Mouse (Mus musculus) stomach, embryonic 16.5 days (tissue): ENCODE measurements around the gene Znfx1. TPM values are rescaled to one million over a fixed set of nuclear protein-coding genes. Genes with fewer than 3 reads are reported as not detected.
A peak's percentile ranks its signal among the peaks of the same experiment; 100 is the strongest.

Source experiments
- ATAC-seq: fragments of 200-750 bp; cut with Nextera tagmentation; 2 replicates; pipeline ENCODE4 v1.8.0; 2017; ENCODE audit warnings: moderate number of reproducible peaks, moderate TSS enrichment; ENCODE audit not compliant: insufficient read depth, low FRiP score
- H3K27ac ChIP-seq: fragments of 300-500 bp; sonication (generic); 2 replicates; pipeline ENCODE4 v1.5.1; 2014; ENCODE audit warnings: low read length
- H3K27me3 ChIP-seq: fragments of 300-500 bp; sonication (generic); 2 replicates; pipeline ENCODE4 v1.6.1; 2014; ENCODE audit warnings: low read length, control low read depth, mixed read lengths; ENCODE audit not compliant: control insufficient read depth, insufficient read depth
- H3K36me3 ChIP-seq: fragments of 300-500 bp; sonication (generic); 2 replicates; pipeline ENCODE4 v1.6.1; 2014; ENCODE audit warnings: low read length; ENCODE audit not compliant: control insufficient read depth, insufficient read depth
- H3K4me1 ChIP-seq: fragments of 300-500 bp; sonication (generic); 2 replicates; pipeline ENCODE4 v1.6.1; 2014; ENCODE audit warnings: low read length, control low read depth, mixed read lengths; ENCODE audit not compliant: control insufficient read depth, insufficient read depth
- H3K4me2 ChIP-seq: fragments of 300-500 bp; sonication (generic); 2 replicates; pipeline ENCODE4 v1.6.1; 2014; ENCODE audit warnings: low read depth, low read length, mixed read lengths
- H3K4me3 ChIP-seq: fragments of 300-500 bp; sonication (generic); replicated peaks from 2 replicates; pipeline ENCODE4 v1.5.1; 2014; ENCODE audit warnings: mild to moderate bottlenecking, low read length
- H3K9ac ChIP-seq: fragments of 300-500 bp; sonication (generic); 2 replicates; pipeline ENCODE4 v1.6.1; 2014; ENCODE audit warnings: low read length
- H3K9me3 ChIP-seq: fragments of 300-500 bp; sonication (generic); replicated peaks from 2 replicates; pipeline ENCODE4 v1.6.1; 2016; ENCODE audit warnings: low read length, control low read depth; ENCODE audit not compliant: control insufficient read depth
- WGBS: fragments of 180-500 bp; shearing (Covaris S2); extraction: QIAGEN DNeasy Blood & Tissue Kit; methylation state at CpG from one replicate; pipeline ENCODE4 v1.1.7; 2014; 5-methylcytosine and 5-hydroxymethylcytosine counted together
- polyA plus RNA-seq: library from polyadenylated mRNA; unstranded; fragments of >200 nt; fragmentation: Nextera tagmentation; extraction: Ambion mirVana; gene quantifications from 2 replicates; pipeline ENCODE4 v1.2.1, GENCODE M21; 2015

Gene Znfx1
- polyA plus RNA-seq, 1 experiment from 2014 or later: 9.5 TPM

GRCm38 (mm10) chr2:166995796-166996532, 66.9 kb downstream of the Znfx1 start, which contains the start of gene Stau1:
Gene Stau1, minus strand, starts transcription at chr2:166996299.
- Histone ChIP-seq H3K4me2 (peak within 1 kb of the TSS; percentile 93), H3K4me1 (peaks cover 25% of the 10 kb centered on the region), H3K4me3 (peak within 1 kb of the TSS; percentile 91), H3K27me3 (no peaks in the 10 kb centered on the region), H3K36me3 (no peaks in the 10 kb centered on the region), H3K9ac (peak within 1 kb of the TSS; percentile 100), H3K9me3 (no peaks in the 10 kb centered on the region), H3K27ac (peak within 1 kb of the TSS; percentile 97)
- WGBS: under 1% methylated on average over 85 of the region's 88 CpGs
- ATAC-seq: peak; percentile 100

GRCm38 (mm10) chr2:166995021-166995795, 67.6 kb downstream of the Znfx1 start:
- ATAC-seq: peak; percentile 8; the same call in 1 of the 2 replicates
- Histone ChIP-seq H3K4me1 (peaks cover 25% of the 10 kb centered on the region), H3K4me3 (peak overlapping the region; percentile 91), H3K27me3 (no peaks in the 10 kb centered on the region), H3K36me3 (no peaks in the 10 kb centered on the region), H3K9ac (peak overlapping the region; percentile 100), H3K9me3 (no peaks in the 10 kb centered on the region), H3K4me2 (peak overlapping the region; percentile 93), H3K27ac (peak overlapping the region; percentile 97)
- 2% methylated on average over 25 of the region's 28 CpGs for WGBS

- peaks cover 25% of the 10 kb centered on the region for H3K4me1 ChIP-seq
- H3K36me3 ChIP-seq: no peaks in the 10 kb centered on the region
- no peak overlapping the region for H3K4me2 ChIP-seq
- no peaks in the 10 kb centered on the region for H3K9me3 ChIP-seq
- no peak overlapping the region for H3K9ac ChIP-seq
- no peak overlapping the region for H3K4me3 ChIP-seq
- H3K27ac ChIP-seq: no peak overlapping the region
- H3K27me3 ChIP-seq: no peaks in the 10 kb centered on the region
- no peak for ATAC-seq
Observed at GRCm38 (mm10) chr2:166991945-166992344, 70.9 kb downstream of the Znfx1 start.

- Histone ChIP-seq H3K9me3 (no peaks in the 10 kb centered on the region), H3K27ac (no peak overlapping the region), H3K36me3 (no peaks in the 10 kb centered on the region), H3K4me2 (no peak overlapping the region), H3K27me3 (no peaks in the 10 kb centered on the region), H3K4me3 (no peak overlapping the region), H3K4me1 (peaks cover 25% of the 10 kb centered on the region), H3K9ac (no peak overlapping the region)
- 68% methylated on average over 7 of the region's 7 CpGs for WGBS
- no peak for ATAC-seq
Observed at GRCm38 (mm10) chr2:166990861-166991260, 72.0 kb downstream of the Znfx1 start.

Other genes starting within 250 kb of the Znfx1 start
- gene Cse1l, start 157.0 kb downstream of the Znfx1 start, polyA plus RNA-seq: 94.0 and 95.6 TPM in 2 replicates
- 76.1 and 83.3 TPM in 2 replicates for gene Stau1, start 66.7 kb downstream of the Znfx1 start, polyA plus RNA-seq
- gene Ddx27, start 47.8 kb downstream of the Znfx1 start, polyA plus RNA-seq: 45.8 and 46.0 TPM in 2 replicates
- gene Kcnb1, start 127.1 kb upstream of the Znfx1 start, polyA plus RNA-seq: 1.6 and 1.7 TPM in 2 replicates
- 23.5 and 24.3 TPM in 2 replicates for gene Ptgis, start 177.6 kb upstream of the Znfx1 start, polyA plus RNA-seq